Mouse (Mus musculus) lung, adult 2 months (tissue): ENCODE measurements around the gene Dok4.

Experiments
- CTCF ChIP-seq: fragments of 200-500 bp; IDR thresholded peaks from 2 replicates; pipeline ENCODE4 v1.5.1; 2011; ENCODE audit warnings: mild to moderate bottlenecking, low read length, control low read depth; ENCODE audit not compliant: insufficient read depth
- POLR2A ChIP-seq: fragments of 200-500 bp; IDR thresholded peaks from 2 replicates; pipeline ENCODE4 v1.6.1; 2011; ENCODE audit warnings: low read depth, mild to moderate bottlenecking, control low read depth, low read length, borderline replicate concordance; ENCODE audit errors: extremely low read depth

DNA sequence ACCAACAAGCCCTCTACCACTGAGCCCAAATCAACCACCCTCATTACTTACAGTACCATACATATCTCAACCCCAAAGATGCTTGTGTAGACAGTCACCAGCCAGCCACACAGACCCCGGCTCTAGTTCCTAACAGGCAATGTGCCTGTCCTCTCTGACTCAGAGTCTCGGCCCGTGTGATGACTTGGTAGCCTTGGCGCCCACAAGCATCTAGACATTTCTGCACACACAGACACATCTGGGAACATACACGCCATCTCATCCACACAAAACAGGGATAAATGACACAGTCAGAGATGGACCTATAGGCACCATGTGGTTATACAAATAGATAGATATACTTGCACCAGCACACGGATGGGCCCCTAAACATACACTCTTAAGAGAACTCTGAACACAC, 38.1 kb upstream of the Dok4 start:
- TF ChIP-seq POLR2A (no peak), CTCF (no peak)
